20 mouse cellular contexts compared by ENCODE assay signal in genomic region chr9:18508098-18508497, GRCm38 (mm10). TPM values are rescaled to one million over a fixed set of nuclear protein-coding genes. Genes with fewer than 3 reads are reported as not detected.
DNase-seq lines count a peak whose midpoint lies in the region; ATAC-seq and TF ChIP-seq lines count a peak whose summit lies in the region.
"Had no signal": no experiment of that assay in that cellular context is flagged by ENCODE, and none has a peak within 500 bp of the region (broad histone marks: within the 10 kb centered on the region; RNA-seq: fewer than 3 reads in every experiment).

No protein-coding gene starts in this region.

- no peak overlapping the region for H3K4me3 ChIP-seq in forebrain, postnatal 0 days (ENCODE audit: low read depth, low read length)
- no peak overlapping the region for H3K4me3 ChIP-seq in forebrain, embryonic 10.5 days
- no peak overlapping the region for H3K4me3 ChIP-seq in lung, embryonic 14.5 days (ENCODE audit: low read depth, low read length)
- H3K4me3 ChIP-seq: embryonic facial prominence, embryonic 15.5 days; liver, embryonic 15.5 days had no signal

- no peaks in the 10 kb centered on the region for H3K27me3 ChIP-seq in forebrain, postnatal 0 days (ENCODE audit: insufficient read depth, low read length)
- no peaks in the 10 kb centered on the region for H3K27me3 ChIP-seq in forebrain, embryonic 10.5 days (ENCODE audit: poor library complexity, severe bottlenecking)
- no peaks in the 10 kb centered on the region for H3K27me3 ChIP-seq in lung, embryonic 14.5 days (ENCODE audit: insufficient read depth, low read length)
- H3K27me3 ChIP-seq: embryonic facial prominence, embryonic 15.5 days; liver, embryonic 15.5 days had no signal

- H3K4me1 ChIP-seq in forebrain, postnatal 0 days (ENCODE audit: insufficient read depth): no peaks in the 10 kb centered on the region
- H3K4me1 ChIP-seq in forebrain, embryonic 10.5 days: no peaks in the 10 kb centered on the region
- no peaks in the 10 kb centered on the region for H3K4me1 ChIP-seq in lung, embryonic 14.5 days (ENCODE audit: insufficient read depth)
- H3K4me1 ChIP-seq: embryonic facial prominence, embryonic 15.5 days; liver, embryonic 15.5 days had no signal

- no peak overlapping the region for H3K9ac ChIP-seq in forebrain, postnatal 0 days
- no peak overlapping the region for H3K9ac ChIP-seq in lung, embryonic 14.5 days
- H3K9ac ChIP-seq: embryonic facial prominence, embryonic 15.5 days; liver, embryonic 15.5 days had no signal

- H3K36me3 ChIP-seq in forebrain, postnatal 0 days (ENCODE audit: insufficient read depth): no peaks in the 10 kb centered on the region
- H3K36me3 ChIP-seq in forebrain, embryonic 10.5 days (replicated peaks): no peaks in the 10 kb centered on the region
- no peaks in the 10 kb centered on the region for H3K36me3 ChIP-seq in lung, embryonic 14.5 days (ENCODE audit: insufficient read depth)
- H3K36me3 ChIP-seq: embryonic facial prominence, embryonic 15.5 days; liver, embryonic 15.5 days had no signal

- peak; percentile 11 for DNase-seq in forebrain, postnatal 0 days
- DNase-seq in forebrain, embryonic 10.5 days (ENCODE audit: extremely low spot score, low spot score): no peak
- peak; percentile 3 for DNase-seq in lung, embryonic 14.5 days
- no peak for DNase-seq in lung, postnatal 36 days
- peak; percentile 70 for DNase-seq in ES-CJ7 (ENCODE audit: low read depth, low spot score)
- DNase-seq in layer of hippocampus, postnatal 25 days (ENCODE audit: extremely low spot score in 1 of 2, low spot score in 1 of 2): peak; percentile 7 to 12
- no peak for DNase-seq in spleen, adult 18-20 months
- no peak for DNase-seq in thymus, postnatal 10 days (ENCODE audit: low spot score in 2 of 2)
- DNase-seq: adrenal gland, adult 2 months; cerebellum, adult 11-12 months had no signal

- WGBS in forebrain, postnatal 0 days: 56% methylated on average over 2 of the region's 2 CpGs
- WGBS in forebrain, embryonic 10.5 days: 59% methylated on average over 2 of the region's 2 CpGs
- 51% methylated on average over 2 of the region's 2 CpGs for WGBS in lung, embryonic 14.5 days

- peak; percentile 48; the same call in 1 of the 2 replicates for ATAC-seq in forebrain, postnatal 0 days
- no peak for ATAC-seq in lung, embryonic 14.5 days (ENCODE audit: insufficient read depth)
- ATAC-seq: CD4-positive, CD25-positive, alpha-beta regulatory T cell, adult 4 months; intestine, embryonic 16.5 days had no signal

- H3K9me3 ChIP-seq in forebrain, postnatal 0 days (ENCODE audit: low read length): no peaks in the 10 kb centered on the region
- H3K9me3 ChIP-seq in forebrain, embryonic 10.5 days: no peaks in the 10 kb centered on the region
- H3K9me3 ChIP-seq in lung, embryonic 14.5 days (ENCODE audit: low read depth, low read length): no peaks in the 10 kb centered on the region
- H3K9me3 ChIP-seq: embryonic facial prominence, embryonic 15.5 days; liver, embryonic 15.5 days had no signal

- no peak overlapping the region for H3K4me2 ChIP-seq in forebrain, postnatal 0 days (ENCODE audit: low read depth)
- no peak overlapping the region for H3K4me2 ChIP-seq in lung, embryonic 14.5 days
- H3K4me2 ChIP-seq: embryonic facial prominence, embryonic 15.5 days; liver, embryonic 15.5 days had no signal

- H3K27ac ChIP-seq in forebrain, postnatal 0 days (ENCODE audit: low read depth, low read length): no peak overlapping the region
- H3K27ac ChIP-seq in forebrain, embryonic 10.5 days: no peak overlapping the region
- no peak overlapping the region for H3K27ac ChIP-seq in lung, embryonic 14.5 days (ENCODE audit: low read depth)
- H3K27ac ChIP-seq: embryonic facial prominence, embryonic 15.5 days; liver, embryonic 15.5 days had no signal

- peak; percentile 60 for TF ChIP-seq CTCF in forebrain, postnatal 0 days (IDR thresholded peaks at IDR 0.05; ENCODE audit: low read depth)
- no peak for TF ChIP-seq CTCF in lung, embryonic 14.5 days (IDR thresholded peaks at IDR 0.05; ENCODE audit: low read depth)

RNA-seq across cellular contexts. Expression of gene Mbd3l1, which starts 29.9 kb away (rescaled TPM):
- not detected in 2 replicates for total RNA-seq in forebrain, postnatal 0 days (2014; rRNA removed)
- not detected in 2 replicates for polyA plus RNA-seq in forebrain, postnatal 0 days (2015; fragmentation: Nextera tagmentation; extraction: Ambion mirVana)
- not detected in 2 replicates for polyA plus RNA-seq in forebrain, embryonic 10.5 days (2016; fragmentation: Nextera tagmentation; extraction: Ambion mirVana)
- polyA plus RNA-seq in lung, embryonic 14.5 days (2014; fragmentation: Nextera tagmentation; extraction: Ambion mirVana): not detected in 2 replicates
- not detected for total RNA-seq in layer of hippocampus, postnatal 25 days (2021)
- total RNA-seq: adrenal gland, adult 2 months; gastrocnemius, adult 18-20 months; left cerebral cortex, adult 8-10 months; megakaryocyte, adult 5-6 weeks had no signal
- polyA plus RNA-seq: adrenal gland, adult 2 months; CD4-positive, CD25-positive, alpha-beta regulatory T cell, adult 4 months; embryonic facial prominence, embryonic 15.5 days; heart, embryonic 14.5 days; intestine, embryonic 16.5 days; liver, embryonic 15.5 days; neural tube, embryonic 14.5 days; urinary bladder, adult 2 months had no signal

RNA-seq across cellular contexts. Expression of gene Zfp558, which starts 30.0 kb away (rescaled TPM):
- total RNA-seq in forebrain, postnatal 0 days (2014; rRNA removed): 39.6 and 60.1 TPM in 2 replicates
- 22.8 and 26.0 TPM in 2 replicates for polyA plus RNA-seq in forebrain, postnatal 0 days (2015; fragmentation: Nextera tagmentation; extraction: Ambion mirVana)
- polyA plus RNA-seq in forebrain, embryonic 10.5 days (2016; fragmentation: Nextera tagmentation; extraction: Ambion mirVana): 8.3 and 9.8 TPM in 2 replicates
- 7.0 and 8.0 TPM in 2 replicates for polyA plus RNA-seq in lung, embryonic 14.5 days (2014; fragmentation: Nextera tagmentation; extraction: Ambion mirVana)
- total RNA-seq in layer of hippocampus, postnatal 25 days (2021): 1 to 10 TPM; 2.2 to 5.0 TPM
- polyA plus RNA-seq: adrenal gland, adult 2 months had no signal

Comparison
In these comparisons a context has a peak if more than half of its experiments do, and no peak if none do; other contexts are left out.
1. DNase-seq: peak in forebrain, postnatal 0 days (single experiment), lung, embryonic 14.5 days (single experiment), ES-CJ7 (single experiment) and layer of hippocampus, postnatal 25 days (2 of 2); none in forebrain, embryonic 10.5 days (single experiment), lung, postnatal 36 days (single experiment), spleen, adult 18-20 months (0 of 2) and thymus, postnatal 10 days (0 of 2).